Mouse (Mus musculus) CD8-positive naive resting alpha-beta T cell, adult 2 months (primary cell): Measurements from ENCODE around the gene Olfr772.
"Not testable (repeated sequence)": the region's sequence is repeated elsewhere in the genome, so short reads cannot be mapped to it uniquely, and the experiment has no call there.

Experiments
- DNase-seq, 2 experiments: peaks; one replicate each; pipeline ENCODE4 v3.0.0; 2022; ENCODE audit warnings: low read depth in 2 of 2, low spot score in 2 of 2

Olfr772 gene

GRCm38 (mm10) chr10:129177821-129178220 is at the start of gene Olfr772:
Olfr772 (minus strand) TSS chr10:129177921.
- not testable (repeated sequence) for DNase-seq

GRCm38 (mm10) chr10:129187319-129187718 is 9.6 kb upstream of the Olfr772 start, which contains the start of gene Olfr773:
Olfr773 (minus strand) TSS chr10:129187419.
- not testable (repeated sequence) for DNase-seq

GRCm38 (mm10) chr10:129164651-129165050 is 13.1 kb downstream of the Olfr772 start, which contains the start of gene Olfr771:
Olfr771 (minus strand) TSS chr10:129164751.
- DNase-seq = no peak

- DNase-seq = no peak
Measured at GRCm38 (mm10) chr10:129138898-129139297, 38.8 kb downstream of the Olfr772 start, which contains the start of gene Olfr770. Olfr770 (minus strand) TSS chr10:129138998.
